Mouse (Mus musculus) cerebellum, postnatal 10 days (tissue): Measurements from ENCODE around the gene 1810046K07Rik.

ENCODE experiments used
- DNase-seq, 2 experiments: peaks; one replicate each; pipeline ENCODE4 v3.0.0; 2021; ENCODE audit warnings: mixed read lengths in 2 of 2

Gene 1810046K07Rik

DNA sequence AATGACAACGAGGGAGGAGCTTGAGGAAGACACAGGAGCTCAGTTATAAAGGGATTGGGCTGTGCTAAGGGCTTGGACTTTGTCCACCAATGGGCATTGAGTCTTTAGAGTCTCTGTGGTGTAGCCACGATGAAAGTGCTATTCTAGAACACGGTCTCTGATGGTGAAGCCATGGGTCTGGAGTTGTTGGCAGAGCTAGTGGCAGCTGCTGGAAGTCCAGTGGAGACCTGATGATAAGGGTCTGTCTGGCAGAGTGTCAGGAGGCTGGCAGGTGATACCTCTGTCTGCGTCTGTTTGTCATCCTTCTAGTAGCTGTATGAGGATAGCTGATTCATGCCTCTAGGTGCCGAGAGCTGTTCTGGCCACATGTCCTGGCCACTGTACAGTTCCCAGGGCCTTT, 24.7 kb downstream of the 1810046K07Rik start:
- DNase-seq, result no peak

DNA sequence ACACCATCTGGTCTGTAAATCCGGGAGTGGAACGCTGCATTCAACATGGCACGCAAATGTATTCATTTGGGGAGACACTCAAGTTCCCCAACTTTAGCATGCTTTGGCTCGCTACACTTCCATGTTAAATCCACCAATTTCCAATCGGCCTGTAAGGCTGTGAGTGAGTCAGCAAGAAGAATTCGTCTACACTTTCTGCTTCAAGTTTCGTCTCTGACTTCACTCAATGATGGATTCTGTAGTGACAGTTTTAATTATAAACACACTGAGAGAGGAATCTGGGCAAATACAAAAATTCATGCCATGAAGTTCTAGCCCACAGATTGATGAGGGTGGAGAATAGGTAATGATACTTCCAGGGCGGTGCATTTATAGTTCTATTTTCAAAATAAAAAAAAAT, 35.2 kb downstream of the 1810046K07Rik start:
- no peak for DNase-seq

DNA sequence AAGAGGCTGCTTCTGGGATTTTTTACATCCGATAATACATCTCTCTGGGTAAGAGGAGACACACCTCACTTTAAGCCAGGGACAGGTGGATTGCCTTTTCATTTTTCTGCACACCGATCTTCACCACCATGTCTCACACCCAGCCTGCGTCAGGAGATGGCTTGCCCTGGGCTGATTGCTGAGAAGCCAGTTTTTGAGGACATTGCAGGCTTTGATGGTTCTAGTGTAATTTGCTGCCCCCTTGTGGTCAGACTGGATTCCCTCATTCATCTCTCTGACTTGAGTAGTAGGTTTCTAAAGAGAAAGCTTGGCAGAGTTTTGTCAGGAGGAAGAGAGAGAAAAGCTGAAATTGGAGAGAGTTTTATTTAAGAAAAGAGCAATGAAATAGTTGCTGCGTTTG, 36.0 kb downstream of the 1810046K07Rik start:
- DNase-seq, result peak; percentile 92 to 95

DNA sequence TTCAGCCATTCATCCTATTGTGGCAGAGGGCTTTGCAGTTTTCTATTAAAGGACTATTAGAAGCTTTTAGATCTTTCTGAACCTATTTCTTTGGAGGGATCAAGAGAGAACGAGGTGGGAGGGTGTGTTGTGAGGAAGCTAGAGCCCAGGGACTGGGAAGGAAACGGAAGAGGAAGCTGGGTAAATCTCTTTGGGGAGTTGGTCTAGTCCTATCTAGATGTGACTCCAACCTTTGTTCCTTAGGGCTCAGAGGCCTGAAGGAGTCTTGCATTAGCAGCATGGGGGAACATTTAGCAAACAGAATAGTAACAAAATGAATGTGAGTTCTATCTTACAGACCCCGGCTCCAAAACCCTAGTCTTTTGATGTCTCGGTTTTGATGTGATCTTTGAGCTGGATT, 37.7 kb downstream of the 1810046K07Rik start:
- no peak for DNase-seq

DNA sequence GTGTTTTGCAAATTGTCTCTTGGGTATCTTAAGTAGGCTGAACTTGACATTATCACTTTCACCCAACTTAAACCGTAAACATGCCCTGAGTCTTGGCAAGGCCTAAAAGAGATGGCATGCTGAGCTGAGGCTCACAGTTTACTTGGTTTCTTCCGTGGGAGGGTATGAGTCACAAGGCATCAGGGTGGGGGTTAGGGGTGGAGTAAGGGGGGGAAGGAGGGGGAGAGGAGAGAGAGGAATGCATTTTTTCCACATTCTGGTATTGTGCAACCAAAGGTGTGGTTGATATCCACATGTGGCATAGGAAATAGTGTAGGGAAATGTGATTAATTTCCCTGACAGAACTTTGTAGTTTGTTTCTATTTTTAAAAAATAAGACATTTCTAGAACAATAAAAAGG, 42.6 kb downstream of the 1810046K07Rik start:
- no peak for DNase-seq

DNA sequence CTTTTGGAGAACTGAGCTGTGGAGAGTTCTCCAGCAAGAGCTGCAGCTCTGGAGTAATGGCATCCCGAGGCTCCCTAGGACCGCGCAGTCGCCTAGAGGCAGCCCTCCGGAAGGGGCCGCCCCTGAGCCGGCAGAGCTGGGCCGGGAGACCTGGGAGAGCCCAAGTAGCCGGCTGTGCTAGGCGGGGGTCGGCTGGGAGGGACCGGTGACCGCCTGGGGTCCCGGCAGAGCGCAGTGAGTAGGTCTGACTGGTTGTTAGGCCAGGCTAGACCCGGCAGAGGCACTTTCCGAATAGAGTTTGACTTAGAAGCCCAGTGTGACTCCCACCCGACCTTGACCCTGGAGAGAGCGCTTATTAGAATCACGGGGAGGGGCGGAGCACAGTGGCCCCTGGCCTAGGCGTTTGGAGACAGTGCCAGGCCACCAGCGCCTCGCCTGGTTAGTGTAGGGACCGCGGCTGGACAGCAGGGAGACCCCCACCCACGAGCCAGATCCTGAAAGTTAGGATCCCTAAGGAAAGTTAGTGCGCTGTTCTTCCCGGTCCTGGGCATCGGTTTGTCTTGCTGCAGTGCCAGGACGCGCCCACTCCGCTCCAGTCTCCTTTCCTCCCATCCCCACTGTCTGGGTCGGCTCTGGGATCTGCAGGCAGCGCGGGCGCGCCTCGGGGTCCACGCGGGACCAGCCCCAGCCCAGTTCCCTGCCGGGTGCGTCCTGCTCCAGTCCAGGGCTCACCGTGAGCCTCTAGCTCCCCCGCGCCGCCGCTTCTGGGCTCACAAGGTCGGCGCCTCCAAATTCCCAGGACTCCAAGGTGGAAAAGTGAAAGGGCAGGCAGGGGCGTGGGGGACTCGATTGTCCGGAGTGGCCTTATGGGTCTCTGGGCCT, 50.0 kb downstream of the 1810046K07Rik start, which contains the start of gene Colca2:
Colca2 (minus strand) TSS at position 70 of the 882 bp plus-strand sequence.
- DNase-seq, result peak; percentile 77 to 81

DNA sequence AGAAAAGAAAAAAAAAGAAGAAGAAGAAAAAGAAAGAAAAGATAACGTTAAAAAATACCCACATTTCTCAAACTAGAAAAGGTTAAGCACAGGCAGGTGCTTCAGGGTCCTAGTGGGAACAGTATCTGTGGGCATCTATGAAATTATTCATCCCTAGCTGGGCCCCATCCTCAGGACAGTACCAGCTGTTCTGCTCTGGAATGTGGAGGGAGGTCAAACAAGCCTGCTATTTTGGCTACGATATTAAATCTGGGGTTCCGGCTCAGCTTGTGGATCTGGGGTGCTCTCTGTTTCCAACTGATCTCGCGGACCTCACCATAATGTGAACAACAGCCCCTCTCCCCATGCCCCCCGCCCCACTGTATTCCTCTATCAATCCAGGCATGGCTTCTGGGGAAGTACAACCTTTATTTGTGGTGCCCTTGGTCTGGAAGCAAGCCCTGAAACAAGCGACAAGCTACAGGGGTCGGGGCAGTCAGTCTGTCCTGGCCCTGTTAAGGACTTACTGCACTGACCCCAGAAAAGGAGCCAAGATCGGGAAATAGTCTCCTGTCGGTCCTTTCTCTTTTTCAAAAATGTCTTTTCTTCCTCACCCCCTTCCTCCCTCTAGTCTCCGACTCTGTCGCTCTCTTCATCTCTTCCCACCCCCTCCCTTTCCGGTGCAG, 50.8 kb downstream of the 1810046K07Rik start:
- peak in 1 of 2 experiments; percentile 17 for DNase-seq

DNA sequence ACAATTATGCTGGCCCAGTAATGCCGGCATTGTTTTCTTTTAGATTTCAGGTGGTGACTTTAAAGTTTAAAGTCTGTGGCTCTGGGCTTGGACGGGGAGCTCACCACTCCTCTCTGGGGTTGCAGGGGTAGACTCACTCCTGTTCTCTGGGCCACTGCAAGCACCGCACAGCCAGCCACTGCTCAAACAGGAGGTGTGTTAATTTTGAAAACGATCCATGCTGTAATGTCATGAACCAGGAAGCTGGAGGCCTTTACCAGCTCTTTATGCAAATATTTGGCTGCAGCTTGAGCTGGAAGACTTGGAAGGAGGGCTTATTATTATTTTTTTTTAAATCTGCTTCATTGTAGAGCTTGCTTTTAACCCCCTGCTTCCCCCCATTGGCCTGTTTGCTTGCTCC, 54.0 kb downstream of the 1810046K07Rik start:
- DNase-seq, result no peak

DNA sequence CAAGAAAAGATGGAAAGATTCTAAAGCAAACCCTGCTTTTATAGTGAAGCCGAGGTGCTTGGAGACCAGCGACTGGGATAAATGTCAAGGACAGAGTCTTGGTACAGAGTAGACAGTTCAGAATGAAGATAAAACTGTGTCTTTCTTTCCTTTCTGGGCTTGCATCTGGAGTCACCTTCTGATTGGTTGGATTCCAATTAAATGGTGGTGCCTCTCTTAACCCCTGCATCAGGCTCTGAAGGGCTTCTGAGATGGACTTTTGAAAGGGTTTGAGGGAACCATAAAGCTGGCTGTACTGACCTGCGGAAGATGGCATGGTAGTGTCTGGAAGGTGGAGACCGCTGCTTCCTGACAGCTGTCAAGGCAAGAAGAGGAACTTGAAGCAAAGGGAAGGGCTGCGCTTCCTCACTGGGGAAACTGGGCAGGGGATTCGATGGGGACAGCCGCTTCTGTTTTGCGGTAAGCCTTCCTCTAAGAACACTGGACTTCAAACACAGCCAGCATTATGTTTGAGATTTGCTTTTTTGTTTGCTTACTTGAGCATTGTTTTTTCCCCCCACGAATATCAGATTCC, 55.0 kb downstream of the 1810046K07Rik start:
- no peak for DNase-seq

DNA sequence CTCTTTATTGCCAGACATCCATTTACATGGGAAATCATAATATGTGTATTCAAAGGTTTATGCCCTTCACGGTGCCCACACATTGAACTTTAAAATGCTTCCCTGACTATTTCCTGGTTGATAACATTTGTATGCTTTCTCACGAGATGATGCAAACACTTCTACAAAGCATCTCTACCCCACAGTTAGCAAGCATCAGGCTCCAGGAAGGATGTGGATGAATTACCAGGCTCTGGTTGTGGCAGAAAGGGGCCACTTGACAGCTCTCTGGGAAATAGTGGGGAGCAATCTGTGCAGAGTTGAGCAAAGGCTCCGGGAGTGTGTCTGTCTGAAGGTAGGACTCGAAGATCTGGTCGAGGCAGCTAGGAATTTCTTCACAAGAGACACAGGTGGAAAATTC, 56.6 kb downstream of the 1810046K07Rik start:
- DNase-seq, result no peak

DNA sequence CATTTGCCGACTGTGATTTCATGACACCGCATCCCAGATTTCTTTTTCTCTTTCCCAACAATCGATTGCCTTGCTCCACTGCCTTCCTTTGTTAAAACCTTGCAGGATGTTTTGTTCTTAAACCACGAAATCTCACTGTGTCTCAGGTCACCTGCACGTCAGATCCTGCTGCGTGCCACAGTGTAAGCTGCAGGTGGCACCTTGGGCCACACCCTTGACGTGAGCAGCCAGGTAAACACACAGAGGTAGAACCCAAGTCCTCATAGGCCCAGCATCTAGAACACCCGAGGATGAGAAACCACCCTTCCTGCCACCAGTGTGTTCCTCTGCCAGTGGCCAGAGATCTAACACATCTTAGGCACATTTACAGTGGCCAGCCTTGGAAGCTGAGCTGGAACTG, 57.6 kb downstream of the 1810046K07Rik start:
- DNase-seq, result no peak

DNA sequence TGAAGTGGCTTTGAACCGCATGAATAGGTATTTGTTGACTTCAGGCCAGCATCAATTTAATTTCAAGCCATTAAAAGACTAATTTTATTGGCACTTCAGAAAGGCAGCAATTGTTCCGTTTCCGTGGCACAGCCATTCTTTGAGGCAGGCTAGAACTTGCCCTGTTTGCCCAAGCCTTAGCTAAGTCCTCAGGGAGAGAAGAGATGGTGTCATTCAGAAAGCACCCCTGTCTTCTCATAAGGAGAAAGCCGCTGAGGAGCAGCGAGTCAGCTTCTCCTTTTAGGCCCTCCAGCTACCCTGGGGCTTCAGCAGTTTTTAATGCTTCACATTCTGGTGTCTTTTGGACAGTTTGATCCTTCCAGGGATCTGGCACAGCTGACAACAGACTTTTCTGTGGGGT, 59.9 kb downstream of the 1810046K07Rik start:
- no peak for DNase-seq

DNA sequence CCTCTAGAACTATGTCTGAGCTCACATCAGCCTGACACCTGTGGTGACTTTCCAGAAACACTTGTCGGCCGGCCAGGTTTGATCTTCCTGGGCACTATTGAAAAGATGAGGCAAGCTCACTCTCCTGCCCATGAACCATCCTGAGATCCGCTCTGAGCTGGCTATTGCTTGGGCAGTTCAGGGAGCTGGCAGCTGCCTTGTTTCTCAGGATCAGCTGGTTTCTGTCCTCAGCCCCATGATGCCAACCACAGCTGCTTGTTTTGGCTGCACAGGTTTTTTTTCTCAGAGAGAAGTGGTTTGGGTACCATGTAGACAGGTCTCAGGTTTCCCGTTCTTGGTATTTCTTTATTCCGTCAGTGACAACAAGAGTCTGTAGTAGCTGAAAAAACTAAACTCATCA, 70.3 kb downstream of the 1810046K07Rik start:
- peak; percentile 10 for DNase-seq

DNA sequence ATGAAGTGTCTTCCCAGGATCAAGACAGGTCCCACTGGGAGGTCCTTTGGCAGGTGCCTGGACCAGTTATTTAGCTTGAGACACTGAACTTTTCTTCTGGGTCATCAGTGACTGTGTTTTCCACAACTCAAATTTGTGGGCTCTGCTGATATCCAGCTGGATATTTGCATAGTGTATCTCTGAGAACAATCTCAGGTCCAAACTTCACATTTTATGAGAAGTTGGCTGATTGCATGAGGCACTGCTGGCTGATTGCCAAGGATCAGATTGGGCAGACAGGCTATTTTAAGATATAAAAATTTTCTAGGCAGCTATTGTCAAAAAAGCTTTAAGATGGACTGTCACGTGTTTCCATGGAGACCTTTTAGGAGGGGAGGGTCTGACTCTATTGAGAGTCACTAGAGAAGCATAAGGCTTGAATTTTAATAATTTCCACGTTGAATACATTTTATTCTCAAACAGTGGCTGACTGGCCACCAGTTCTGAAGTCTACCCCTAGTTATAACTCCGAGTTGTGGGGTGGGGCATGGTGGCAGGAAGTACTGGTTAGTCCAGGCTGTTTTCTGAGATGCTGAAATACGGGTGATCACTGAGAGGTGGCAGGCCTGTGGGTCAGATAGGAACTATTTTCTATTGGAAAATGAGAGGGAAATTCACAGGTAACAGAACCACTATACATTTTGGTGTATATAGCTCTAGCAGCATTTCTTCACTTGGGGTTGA, 71.8 kb downstream of the 1810046K07Rik start:
- peak; percentile 15 to 18 for DNase-seq
